Mouse (Mus musculus): Measurements from ENCODE around the gene Gzmk. TPM values are rescaled to one million over a fixed set of nuclear protein-coding genes. Genes with fewer than 3 reads are reported as not detected.

The Gzmk gene
- total and polyA plus RNA-seq, 3 experiments = not detected

- Histone ChIP-seq H3K27me3 (ENCODE audit: control insufficient read depth in 1 of 2, insufficient read depth in 2 of 2, low read length in 2 of 2) (no peaks in the 10 kb centered on the region), H3K36me3 (ENCODE audit: control insufficient read depth in 1 of 2, insufficient read depth in 2 of 2, low read length in 2 of 2) (no peaks in the 10 kb centered on the region), H3K27ac (ENCODE audit: control insufficient read depth, low read depth, low read length) (no peak overlapping the region), H3K9me3 (replicated peaks; ENCODE audit: insufficient read depth, low read length) (no peaks in the 10 kb centered on the region), H3K4me1 (ENCODE audit: control insufficient read depth in 1 of 2, insufficient read depth in 2 of 2, low read length in 2 of 2) (no peaks in the 10 kb centered on the region), H3K9ac (ENCODE audit: control insufficient read depth, low read depth, low read length, poor library complexity, severe bottlenecking) (no peak overlapping the region), H3K79me2 (ENCODE audit: control insufficient read depth, insufficient read depth, low read length, poor library complexity) (no peaks in the 10 kb centered on the region), H3K4me3 (ENCODE audit: control insufficient read depth in 1 of 2, insufficient read depth in 1 of 2, low read depth in 2 of 2, low read length in 2 of 2) (no peak overlapping the region)
- TF ChIP-seq KAT2A (conservative IDR thresholded peaks at IDR 0.05; ENCODE audit: low read depth, low read length) = no peak
- TF ChIP-seq HCFC1 (IDR thresholded peaks at IDR 0.05; ENCODE audit: low read depth, low read length) = no peak
- TF ChIP-seq USF1 (IDR thresholded peaks at IDR 0.05; ENCODE audit: low read depth, low read length) = no peak
- TF ChIP-seq MXI1 (IDR thresholded peaks at IDR 0.05; ENCODE audit: low read depth, low read length) = no peak
- TF ChIP-seq GATA1 (IDR thresholded peaks at IDR 0.05; ENCODE audit: low read depth, low read length) = no peak
- TF ChIP-seq GABPA (IDR thresholded peaks at IDR 0.05; ENCODE audit: low read depth, low read length) = no peak
- no peak for TF ChIP-seq POLR2AphosphoS2 (IDR thresholded peaks at IDR 0.05; ENCODE audit: low read length)
- no peak for TF ChIP-seq ZNF384 (IDR thresholded peaks at IDR 0.05; ENCODE audit: low read depth, low read length)
- DNase-seq (ENCODE audit: low read depth, low spot score) = no peak
These were observed 42.0 kb downstream of the Gzmk start for GRCm38 (mm10) chr13:113183720-113184119.

- TF ChIP-seq ZKSCAN1 (IDR thresholded peaks at IDR 0.05; ENCODE audit: low read depth, low read length) (no peak), MXI1 (IDR thresholded peaks at IDR 0.05; ENCODE audit: low read depth, low read length) (no peak), MAZ (IDR thresholded peaks at IDR 0.05; ENCODE audit: low read depth, low read length) (no peak), ZNF384 (IDR thresholded peaks at IDR 0.05; ENCODE audit: low read depth, low read length) (no peak)
- H3K4me1 ChIP-seq (ENCODE audit: control insufficient read depth in 1 of 2, insufficient read depth in 2 of 2, low read length in 2 of 2) = no peaks in the 10 kb centered on the region
- no peaks in the 10 kb centered on the region for H3K27me3 ChIP-seq (ENCODE audit: control insufficient read depth in 1 of 2, insufficient read depth in 2 of 2, low read length in 2 of 2)
- no peak for DNase-seq (ENCODE audit: low read depth, low spot score)
- no peak overlapping the region for H3K4me3 ChIP-seq (ENCODE audit: control insufficient read depth in 1 of 2, insufficient read depth in 1 of 2, low read depth in 2 of 2, low read length in 2 of 2)
- H3K27ac ChIP-seq (ENCODE audit: control insufficient read depth, low read depth, low read length) = no peak overlapping the region
- H3K79me2 ChIP-seq (ENCODE audit: control insufficient read depth, insufficient read depth, low read length, poor library complexity) = no peaks in the 10 kb centered on the region
- no peak overlapping the region for H3K9ac ChIP-seq (ENCODE audit: control insufficient read depth, low read depth, low read length, poor library complexity, severe bottlenecking)
- no peaks in the 10 kb centered on the region for H3K36me3 ChIP-seq (ENCODE audit: control insufficient read depth in 1 of 2, insufficient read depth in 2 of 2, low read length in 2 of 2)
- no peaks in the 10 kb centered on the region for H3K9me3 ChIP-seq (replicated peaks; ENCODE audit: insufficient read depth, low read length)
These were observed 42.4 kb downstream of the Gzmk start for GRCm38 (mm10) chr13:113183310-113183709.

GRCm38 (mm10) chr13:113174162-113174561 lies 51.5 kb downstream of the Gzmk start:
- no peaks in the 10 kb centered on the region for H3K79me2 ChIP-seq (ENCODE audit: control insufficient read depth, insufficient read depth, low read length, poor library complexity)
- H3K36me3 ChIP-seq (ENCODE audit: control insufficient read depth in 1 of 2, insufficient read depth in 2 of 2, low read length in 2 of 2) = no peaks in the 10 kb centered on the region
- H3K9me3 ChIP-seq (replicated peaks; ENCODE audit: insufficient read depth, low read length) = no peaks in the 10 kb centered on the region
- H3K27me3 ChIP-seq (ENCODE audit: control insufficient read depth in 1 of 2, insufficient read depth in 2 of 2, low read length in 2 of 2) = no peaks in the 10 kb centered on the region
- DNase-seq (ENCODE audit: low read depth, low spot score) = no peak
- H3K4me1 ChIP-seq (ENCODE audit: control insufficient read depth in 1 of 2, insufficient read depth in 2 of 2, low read length in 2 of 2) = no peaks in the 10 kb centered on the region
- TF ChIP-seq BHLHE40 (IDR thresholded peaks at IDR 0.05; ENCODE audit: borderline replicate concordance, low read depth, low read length) (no peak), NELFE (IDR thresholded peaks at IDR 0.05; ENCODE audit: low read depth, low read length) (no peak), CTCF (IDR thresholded peaks at IDR 0.05 in 2 of 3, conservative IDR thresholded peaks at IDR 0.05 in 1 of 3; ENCODE audit: control insufficient read depth in 1 of 3, insufficient read depth in 1 of 3, low read depth in 2 of 3, low read length in 3 of 3, poor library complexity in 1 of 3, severe bottlenecking in 1 of 3) (no peak)
- H3K27ac ChIP-seq (ENCODE audit: control insufficient read depth, low read depth, low read length) = no peak overlapping the region
- H3K9ac ChIP-seq (ENCODE audit: control insufficient read depth, low read depth, low read length, poor library complexity, severe bottlenecking) = no peak overlapping the region
- no peak overlapping the region for H3K4me3 ChIP-seq (ENCODE audit: control insufficient read depth in 1 of 2, insufficient read depth in 1 of 2, low read depth in 2 of 2, low read length in 2 of 2)
